In genomic region chr14:33579771-33580484, GRCm38 (mm10) we compare ENCODE assay signal across 18 mouse cellular contexts. TPM values are rescaled to one million over a fixed set of nuclear protein-coding genes. Genes with fewer than 3 reads are reported as not detected.
DNase-seq lines count a peak whose midpoint lies in the region; ATAC-seq and TF ChIP-seq lines count a peak whose summit lies in the region.
"Had no signal": no experiment of that assay in that cellular context is flagged by ENCODE, and none has a peak within 500 bp of the region (broad histone marks: within the 10 kb centered on the region; RNA-seq: fewer than 3 reads in every experiment).

No protein-coding gene starts in this region.

- no peaks in the 10 kb centered on the region for H3K36me3 ChIP-seq in intestine, postnatal 0 days (ENCODE audit: control insufficient read depth, insufficient read depth)
- H3K36me3 ChIP-seq in intestine, embryonic 16.5 days (ENCODE audit: control insufficient read depth, insufficient read depth, low read length): no peaks in the 10 kb centered on the region
- H3K36me3 ChIP-seq: heart, embryonic 10.5 days; hindbrain, embryonic 12.5 days; limb, embryonic 12.5 days had no signal

- WGBS in intestine, postnatal 0 days: 65% methylated on average over 7 of the region's 7 CpGs
- 65% methylated on average over 7 of the region's 7 CpGs for WGBS in intestine, embryonic 16.5 days

- no peak overlapping the region for H3K27ac ChIP-seq in intestine, postnatal 0 days (ENCODE audit: low read depth, low read length)
- no peak overlapping the region for H3K27ac ChIP-seq in intestine, embryonic 16.5 days (ENCODE audit: low read length)
- H3K27ac ChIP-seq: heart, embryonic 10.5 days; hindbrain, embryonic 12.5 days; limb, embryonic 12.5 days had no signal

- no peak overlapping the region for H3K9ac ChIP-seq in intestine, postnatal 0 days (ENCODE audit: low read depth, low read length)
- no peak overlapping the region for H3K9ac ChIP-seq in intestine, embryonic 16.5 days (ENCODE audit: low read depth, low read length)
- H3K9ac ChIP-seq: hindbrain, embryonic 12.5 days; limb, embryonic 12.5 days had no signal

- ATAC-seq in intestine, postnatal 0 days: no peak
- ATAC-seq in intestine, embryonic 16.5 days: no peak

- no peak overlapping the region for H3K4me2 ChIP-seq in intestine, postnatal 0 days (replicated peaks; ENCODE audit: low read depth)
- H3K4me2 ChIP-seq in intestine, embryonic 16.5 days (ENCODE audit: low read depth, low read length): no peak overlapping the region
- H3K4me2 ChIP-seq: hindbrain, embryonic 12.5 days; limb, embryonic 12.5 days had no signal

- TF ChIP-seq CTCF in intestine, postnatal 0 days (IDR thresholded peaks at IDR 0.05; ENCODE audit: low read depth): 0 out of 2 replicates have a peak, but pooled peaks have one; percentile 12

- no peaks in the 10 kb centered on the region for H3K27me3 ChIP-seq in intestine, postnatal 0 days (replicated peaks; ENCODE audit: control insufficient read depth, insufficient read depth, low read length)
- no peaks in the 10 kb centered on the region for H3K27me3 ChIP-seq in intestine, embryonic 16.5 days (replicated peaks; ENCODE audit: control insufficient read depth, insufficient read depth, low read length)
- H3K27me3 ChIP-seq: hindbrain, embryonic 12.5 days; limb, embryonic 12.5 days had no signal

- intact Hi-C loops in left cerebral cortex, postnatal 14 days (cut with DNase I): no loop called here

- H3K9me3 ChIP-seq in intestine, postnatal 0 days (ENCODE audit: control insufficient read depth): no peaks in the 10 kb centered on the region
- no peaks in the 10 kb centered on the region for H3K9me3 ChIP-seq in intestine, embryonic 16.5 days (ENCODE audit: control insufficient read depth, low read length)
- H3K9me3 ChIP-seq: heart, embryonic 10.5 days; hindbrain, embryonic 12.5 days had no signal

- no peaks in the 10 kb centered on the region for H3K4me1 ChIP-seq in intestine, postnatal 0 days (replicated peaks; ENCODE audit: control insufficient read depth, insufficient read depth, low read length)
- H3K4me1 ChIP-seq in intestine, embryonic 16.5 days (ENCODE audit: control insufficient read depth, insufficient read depth, low read length): no peaks in the 10 kb centered on the region
- H3K4me1 ChIP-seq: heart, embryonic 10.5 days; hindbrain, embryonic 12.5 days; limb, embryonic 12.5 days had no signal

- H3K4me3 ChIP-seq in intestine, postnatal 0 days (ENCODE audit: low read depth, low read length): no peak overlapping the region
- H3K4me3 ChIP-seq in intestine, embryonic 16.5 days (ENCODE audit: low read length): no peak overlapping the region
- H3K4me3 ChIP-seq: heart, embryonic 10.5 days; hindbrain, embryonic 12.5 days; limb, embryonic 12.5 days; myocyte had no signal

- DNase-seq in right cerebral cortex, adult 2 months (ENCODE audit: low spot score in 2 of 2): peak; percentile 38 to 40
- no peak for DNase-seq in right cerebral cortex, postnatal 25 days
- peak; percentile 44 to 48 for DNase-seq in left cerebral cortex, postnatal 14 days (ENCODE audit: low spot score in 2 of 2)
- no peak for DNase-seq in ovary, postnatal 10 days (ENCODE audit: low spot score)
- DNase-seq in cerebellum, postnatal 36 days: no peak
- DNase-seq: kidney, postnatal 14 days; lung, adult 2 months; retina, postnatal 1 day; thymus, postnatal 4 days had no signal

RNA-seq across cellular contexts. Expression of gene Ptpn20, which starts 9.1 kb away (rescaled TPM):
- polyA plus RNA-seq in intestine, postnatal 0 days (2015; fragmentation: Nextera tagmentation; extraction: Ambion mirVana): 0.04 TPM in 2 replicates
- polyA plus RNA-seq in intestine, embryonic 16.5 days (2015; fragmentation: Nextera tagmentation; extraction: Ambion mirVana): 0.09 TPM in 1 of 2 replicates, not detected in the other
- under 1 TPM; 0.81 to 0.85 TPM for total RNA-seq in left cerebral cortex, postnatal 14 days (2021)
- total RNA-seq: common myeloid progenitor, adult 5-6 weeks; gastrocnemius, adult 18-20 months; megakaryocyte progenitor cell, adult 5-6 weeks had no signal
- polyA plus RNA-seq: limb, embryonic 12.5 days; myocyte had no signal

Comparison
In these comparisons a context has a peak if more than half of its experiments do, and no peak if none do; other contexts are left out.
1. DNase-seq: peak in right cerebral cortex, adult 2 months (2 of 2) and left cerebral cortex, postnatal 14 days (2 of 2); none in right cerebral cortex, postnatal 25 days (single experiment), ovary, postnatal 10 days (single experiment) and cerebellum, postnatal 36 days (0 of 2).